Mouse (Mus musculus) CD4-positive, CD25-positive, alpha-beta regulatory T cell, adult 2 months (primary cell): ENCODE measurements around the gene Brwd1.
"Not testable (repeated sequence)": the region's sequence is repeated elsewhere in the genome, so short reads cannot be mapped to it uniquely, and the experiment has no call there.

Experiments
- DNase-seq: peaks from one replicate; pipeline ENCODE4 v3.0.0-alpha.2; 2012; ENCODE audit warnings: low read depth, low spot score

The Brwd1 gene

GRCm38 (mm10) chr16:96082301-96083178 is at the start of gene Brwd1:
Brwd1 (minus strand) TSS chr16:96082526.
- DNase-seq: peak; percentile 94

GRCm38 (mm10) chr16:96128466-96128865 is 46.1 kb upstream of the Brwd1 start:
- DNase-seq: no peak

GRCm38 (mm10) chr16:96127657-96128344 is 45.5 kb upstream of the Brwd1 start, which contains the start of gene Hmgn1:
Hmgn1 (minus strand) TSS chr16:96127729.
- peak; percentile 93 for DNase-seq

- no peak for DNase-seq
Measured at GRCm38 (mm10) chr16:96127288-96127656, 44.9 kb upstream of the Brwd1 start.

- no peak for DNase-seq
Measured at GRCm38 (mm10) chr16:96126684-96127171, 44.4 kb upstream of the Brwd1 start.

- DNase-seq: no peak
Measured at GRCm38 (mm10) chr16:96120022-96120623, 37.8 kb upstream of the Brwd1 start.

- peak; percentile 34 for DNase-seq
Measured at GRCm38 (mm10) chr16:96114729-96115128, 32.4 kb upstream of the Brwd1 start.

GRCm38 (mm10) chr16:96112769-96113168 is 30.4 kb upstream of the Brwd1 start:
- DNase-seq: no peak

- no peak for DNase-seq
Measured at GRCm38 (mm10) chr16:96110655-96111345, 28.5 kb upstream of the Brwd1 start.

- DNase-seq: no peak
Measured at GRCm38 (mm10) chr16:96109673-96110072, 27.3 kb upstream of the Brwd1 start.

- DNase-seq: peak; percentile 57
Measured at GRCm38 (mm10) chr16:96103036-96103435, 20.7 kb upstream of the Brwd1 start.

GRCm38 (mm10) chr16:96097811-96098210 is 15.5 kb upstream of the Brwd1 start:
- DNase-seq: not testable (repeated sequence)

GRCm38 (mm10) chr16:96095966-96096365 is 13.6 kb upstream of the Brwd1 start:
- DNase-seq: no peak

GRCm38 (mm10) chr16:96091515-96092504 is 9.5 kb upstream of the Brwd1 start:
- no peak for DNase-seq

- DNase-seq: no peak
Measured at GRCm38 (mm10) chr16:96088120-96088519, 5.8 kb upstream of the Brwd1 start.

- no peak for DNase-seq
Measured at GRCm38 (mm10) chr16:96087436-96087835, 5.1 kb upstream of the Brwd1 start.

- peak; percentile 68 for DNase-seq
Measured at GRCm38 (mm10) chr16:96087001-96087400, 4.7 kb upstream of the Brwd1 start.

- peak; percentile 44 for DNase-seq
Measured at GRCm38 (mm10) chr16:96085597-96085996, 3.3 kb upstream of the Brwd1 start.

- no peak for DNase-seq
Measured at GRCm38 (mm10) chr16:96083179-96083646, 887 bp upstream of the Brwd1 start.

GRCm38 (mm10) chr16:96081742-96082241 is 534 bp downstream of the Brwd1 start:
- no peak for DNase-seq
